11 mouse cellular contexts compared by ENCODE assay signal in genomic region chr5:37904683-37905352, GRCm38 (mm10).
DNase-seq lines count a peak whose midpoint lies in the region; ATAC-seq and TF ChIP-seq lines count a peak whose summit lies in the region.
"Had no signal": no experiment of that assay in that cellular context is flagged by ENCODE, and none has a peak within 500 bp of the region (broad histone marks: within the 10 kb centered on the region; RNA-seq: fewer than 3 reads in every experiment).

No protein-coding gene starts in this region.

- no peak overlapping the region for H3K4me2 ChIP-seq in hindbrain, postnatal 0 days (ENCODE audit: low read depth, low read length)
- no peak overlapping the region for H3K4me2 ChIP-seq in hindbrain, embryonic 13.5 days
- no peak overlapping the region for H3K4me2 ChIP-seq in midbrain, embryonic 13.5 days (replicated peaks)
- H3K4me2 ChIP-seq in midbrain, embryonic 15.5 days = no peak overlapping the region
- no peak overlapping the region for H3K4me2 ChIP-seq in forebrain, embryonic 16.5 days (ENCODE audit: low read length)

- TF ChIP-seq CTCF in hindbrain, postnatal 0 days (IDR thresholded peaks at IDR 0.05; ENCODE audit: low read depth) = peak; percentile 56
- peak; percentile 52; the same call in 1 of the 2 replicates for TF ChIP-seq CTCF in brain, embryonic 14.5 days (IDR thresholded peaks at IDR 0.05; ENCODE audit: borderline replicate concordance, extremely low read depth, insufficient read depth, insufficient read length)

- no peak for ATAC-seq in hindbrain, postnatal 0 days
- ATAC-seq in hindbrain, embryonic 13.5 days (ENCODE audit: low FRiP score) = no peak
- ATAC-seq in midbrain, embryonic 13.5 days = 0 out of 2 replicates have a peak, but pooled peaks have one; percentile 40
- no peak for ATAC-seq in midbrain, embryonic 15.5 days (replicated peaks)
- no peak for ATAC-seq in forebrain, embryonic 16.5 days

- H3K4me3 ChIP-seq in hindbrain, postnatal 0 days (ENCODE audit: low read length) = no peak overlapping the region
- no peak overlapping the region for H3K4me3 ChIP-seq in hindbrain, embryonic 13.5 days
- H3K4me3 ChIP-seq in midbrain, embryonic 13.5 days (replicated peaks) = no peak overlapping the region
- no peak overlapping the region for H3K4me3 ChIP-seq in midbrain, embryonic 15.5 days
- no peak overlapping the region for H3K4me3 ChIP-seq in forebrain, embryonic 16.5 days (replicated peaks; ENCODE audit: low read length)

- H3K27me3 ChIP-seq in hindbrain, postnatal 0 days (ENCODE audit: insufficient read depth, low read length) = peaks cover 31% of the 10 kb centered on the region
- peaks cover 60% of the 10 kb centered on the region for H3K27me3 ChIP-seq in hindbrain, embryonic 13.5 days
- H3K27me3 ChIP-seq in midbrain, embryonic 13.5 days = peaks cover 60% of the 10 kb centered on the region
- peaks cover 41% of the 10 kb centered on the region for H3K27me3 ChIP-seq in midbrain, embryonic 15.5 days (replicated peaks)
- peaks cover 31% of the 10 kb centered on the region for H3K27me3 ChIP-seq in forebrain, embryonic 16.5 days (replicated peaks; ENCODE audit: control insufficient read depth, insufficient read depth, low read length)

- H3K9ac ChIP-seq in hindbrain, postnatal 0 days (replicated peaks; ENCODE audit: low read length) = no peak overlapping the region
- no peak overlapping the region for H3K9ac ChIP-seq in hindbrain, embryonic 13.5 days
- no peak overlapping the region for H3K9ac ChIP-seq in midbrain, embryonic 13.5 days (replicated peaks)
- H3K9ac ChIP-seq in midbrain, embryonic 15.5 days = no peak overlapping the region
- no peak overlapping the region for H3K9ac ChIP-seq in forebrain, embryonic 16.5 days (replicated peaks; ENCODE audit: low read depth, low read length)

- DNase-seq in hindbrain, postnatal 0 days (ENCODE audit: low spot score) = no peak
- no peak for DNase-seq in brain, embryonic 14.5 days (ENCODE audit: low read depth)
- DNase-seq in retina, postnatal 1 day = peak; percentile 46
- DNase-seq in adrenal gland, postnatal 4 days (ENCODE audit: low spot score in 2 of 2) = no peak
- DNase-seq: cerebellum, adult 9-10 months; right cerebral cortex, adult 18-20 months; thymus, adult 2 months had no signal

- peaks cover 7% of the 10 kb centered on the region; the same call in 1 of the 2 replicates for H3K9me3 ChIP-seq in hindbrain, postnatal 0 days (ENCODE audit: low read length)
- 0 out of 2 replicates have a peak, but pooled peaks cover 5% of the 10 kb centered on the region for H3K9me3 ChIP-seq in hindbrain, embryonic 13.5 days
- H3K9me3 ChIP-seq in midbrain, embryonic 13.5 days = 0 out of 2 replicates have a peak, but pooled peaks cover 5% of the 10 kb centered on the region
- no peaks in the 10 kb centered on the region for H3K9me3 ChIP-seq in midbrain, embryonic 15.5 days
- H3K9me3 ChIP-seq in forebrain, embryonic 16.5 days (ENCODE audit: control insufficient read depth, low read length) = peaks cover 4% of the 10 kb centered on the region

- H3K4me1 ChIP-seq in hindbrain, postnatal 0 days (ENCODE audit: insufficient read depth, low read length) = no peaks in the 10 kb centered on the region
- H3K4me1 ChIP-seq in hindbrain, embryonic 13.5 days (replicated peaks) = peaks cover 7% of the 10 kb centered on the region
- H3K4me1 ChIP-seq in midbrain, embryonic 13.5 days (replicated peaks) = peaks cover 10% of the 10 kb centered on the region
- peaks cover 8% of the 10 kb centered on the region for H3K4me1 ChIP-seq in midbrain, embryonic 15.5 days
- H3K4me1 ChIP-seq in forebrain, embryonic 16.5 days (replicated peaks; ENCODE audit: control insufficient read depth, insufficient read depth, low read length) = no peaks in the 10 kb centered on the region

- no peak overlapping the region for H3K27ac ChIP-seq in hindbrain, postnatal 0 days
- H3K27ac ChIP-seq in hindbrain, embryonic 13.5 days = no peak overlapping the region
- H3K27ac ChIP-seq in midbrain, embryonic 13.5 days = no peak overlapping the region
- H3K27ac ChIP-seq in midbrain, embryonic 15.5 days = no peak overlapping the region
- H3K27ac ChIP-seq in forebrain, embryonic 16.5 days (ENCODE audit: low read length) = no peak overlapping the region

- WGBS in hindbrain, postnatal 0 days = 52% methylated on average over 5 of the region's 5 CpGs
- WGBS in hindbrain, embryonic 13.5 days = 51% methylated on average over 5 of the region's 5 CpGs
- 46% methylated on average over 5 of the region's 5 CpGs for WGBS in midbrain, embryonic 13.5 days
- WGBS in midbrain, embryonic 15.5 days = 39% methylated on average over 5 of the region's 5 CpGs
- WGBS in forebrain, embryonic 16.5 days = 40% methylated on average over 5 of the region's 5 CpGs

- no peak for TF ChIP-seq POLR2A in brain, embryonic 14.5 days (IDR thresholded peaks at IDR 0.05; ENCODE audit: borderline replicate concordance, extremely low read depth, insufficient read depth, insufficient read length, poor library complexity, severe bottlenecking)

- H3K36me3 ChIP-seq in hindbrain, postnatal 0 days (ENCODE audit: insufficient read depth, low read length) = no peaks in the 10 kb centered on the region
- H3K36me3 ChIP-seq in hindbrain, embryonic 13.5 days = no peaks in the 10 kb centered on the region
- no peaks in the 10 kb centered on the region for H3K36me3 ChIP-seq in midbrain, embryonic 13.5 days
- no peaks in the 10 kb centered on the region for H3K36me3 ChIP-seq in midbrain, embryonic 15.5 days (replicated peaks)
- no peaks in the 10 kb centered on the region for H3K36me3 ChIP-seq in forebrain, embryonic 16.5 days (ENCODE audit: control insufficient read depth, insufficient read depth)
